Mouse (Mus musculus): ENCODE measurements around the gene Rybp. TPM values are rescaled to one million over a fixed set of nuclear protein-coding genes. Genes with fewer than 3 reads are reported as not detected.

Rybp gene
- polyA plus RNA-seq, 1 experiment from 2014 or later = 18.8 TPM

GRCm38 (mm10) chr6:100289058-100289457 lies 1.8 kb upstream of the Rybp start:
- Histone ChIP-seq H3K9me3 (replicated peaks; ENCODE audit: low read length) (no peaks in the 10 kb centered on the region), H3K27ac (no peak overlapping the region), H3K4me3 (replicated peaks; ENCODE audit: low read depth, low read length) (no peak overlapping the region), H3K9ac (ENCODE audit: low read depth, low read length) (no peak overlapping the region), H3K36me3 (ENCODE audit: insufficient read depth, low read length) (no peaks in the 10 kb centered on the region), H3K4me2 (ENCODE audit: low read length) (no peak overlapping the region), H3K27me3 (ENCODE audit: insufficient read depth, low read length) (no peaks in the 10 kb centered on the region), H3K4me1 (replicated peaks; ENCODE audit: insufficient read depth, low read length) (peaks cover 10% of the 10 kb centered on the region)
- ATAC-seq (replicated peaks; ENCODE audit: low FRiP score, low read depth) (no peak), DNase-seq (ENCODE audit: low spot score) (no peak)
- 0 out of 2 replicates have a peak, but pooled peaks have one; percentile 16 for TF ChIP-seq CTCF (IDR thresholded peaks at IDR 0.05; ENCODE audit: low read depth)
- 83% methylated on average over 5 of the region's 5 CpGs for WGBS

- H3K4me3 ChIP-seq (replicated peaks; ENCODE audit: low read depth, low read length) = no peak overlapping the region
- WGBS = 46% methylated on average over 4 of the region's 4 CpGs
- no peak for DNase-seq (ENCODE audit: low spot score)
These were observed 1.4 kb upstream of the Rybp start for GRCm38 (mm10) chr6:100288730-100289035.

GRCm38 (mm10) chr6:100288016-100288729 lies 888 bp upstream of the Rybp start:
- peak overlapping the region; percentile 88 for H3K9ac ChIP-seq (ENCODE audit: low read depth, low read length)
- ATAC-seq (replicated peaks; ENCODE audit: low FRiP score, low read depth) = 0 out of 2 replicates have a peak, but pooled peaks have one; percentile 2

More at GRCm38 (mm10) chr6:100288730-100289035, 1.4 kb upstream of the Rybp start:
- ATAC-seq (replicated peaks; ENCODE audit: low FRiP score, low read depth) = no peak
- H3K4me1 ChIP-seq (replicated peaks; ENCODE audit: insufficient read depth, low read length) = peaks cover 10% of the 10 kb centered on the region
- H3K27me3 ChIP-seq (ENCODE audit: insufficient read depth, low read length) = no peaks in the 10 kb centered on the region
- H3K9ac ChIP-seq (ENCODE audit: low read depth, low read length) = no peak overlapping the region
- no peak for TF ChIP-seq CTCF (IDR thresholded peaks at IDR 0.05; ENCODE audit: low read depth)
- H3K9me3 ChIP-seq (replicated peaks; ENCODE audit: low read length) = no peaks in the 10 kb centered on the region
- H3K4me2 ChIP-seq (ENCODE audit: low read length) = no peak overlapping the region
- no peak overlapping the region for H3K27ac ChIP-seq
- H3K36me3 ChIP-seq (ENCODE audit: insufficient read depth, low read length) = no peaks in the 10 kb centered on the region

GRCm38 (mm10) chr6:100286573-100287333 lies 532 bp downstream of the Rybp start:
- WGBS = under 1% methylated on average over 62 of the region's 117 CpGs
- peak; percentile 83 for ATAC-seq (replicated peaks; ENCODE audit: low FRiP score, low read depth)
- TF ChIP-seq CTCF (IDR thresholded peaks at IDR 0.05; ENCODE audit: low read depth) = no peak

More at GRCm38 (mm10) chr6:100288016-100288729, 888 bp upstream of the Rybp start:
- TF ChIP-seq CTCF (IDR thresholded peaks at IDR 0.05; ENCODE audit: low read depth) = 0 out of 2 replicates have a peak, but pooled peaks have one; percentile 1
- Histone ChIP-seq H3K4me3 (replicated peaks; ENCODE audit: low read depth, low read length) (peak overlapping the region; percentile 80), H3K4me1 (replicated peaks; ENCODE audit: insufficient read depth, low read length) (peaks cover 10% of the 10 kb centered on the region), H3K36me3 (ENCODE audit: insufficient read depth, low read length) (no peaks in the 10 kb centered on the region), H3K4me2 (ENCODE audit: low read length) (peak overlapping the region; percentile 94), H3K9me3 (replicated peaks; ENCODE audit: low read length) (no peaks in the 10 kb centered on the region), H3K27ac (0 out of 2 replicates have a peak overlapping the region, but pooled peaks have one; percentile 95), H3K27me3 (ENCODE audit: insufficient read depth, low read length) (no peaks in the 10 kb centered on the region)
- 4% methylated on average over 23 of the region's 23 CpGs for WGBS
- DNase-seq (ENCODE audit: low spot score) = peak; percentile 28

GRCm38 (mm10) chr6:100285985-100286572 lies 1.2 kb downstream of the Rybp start:
- no peaks in the 10 kb centered on the region for H3K36me3 ChIP-seq (ENCODE audit: insufficient read depth, low read length)
- peak overlapping the region; percentile 95 for H3K27ac ChIP-seq
- no peak for TF ChIP-seq CTCF (IDR thresholded peaks at IDR 0.05; ENCODE audit: low read depth)
- peaks cover 10% of the 10 kb centered on the region for H3K4me1 ChIP-seq (replicated peaks; ENCODE audit: insufficient read depth, low read length)
- H3K27me3 ChIP-seq (ENCODE audit: insufficient read depth, low read length) = no peaks in the 10 kb centered on the region
- H3K9ac ChIP-seq (ENCODE audit: low read depth, low read length) = peak overlapping the region; percentile 88
- peak overlapping the region; percentile 80 for H3K4me3 ChIP-seq (replicated peaks; ENCODE audit: low read depth, low read length)
- no peak for ATAC-seq (replicated peaks; ENCODE audit: low FRiP score, low read depth)
- no peaks in the 10 kb centered on the region for H3K9me3 ChIP-seq (replicated peaks; ENCODE audit: low read length)
- DNase-seq (ENCODE audit: low spot score) = no peak
- under 1% methylated on average over 18 of the region's 18 CpGs for WGBS
- peak overlapping the region; percentile 94 for H3K4me2 ChIP-seq (ENCODE audit: low read length)

More at GRCm38 (mm10) chr6:100286573-100287333, 532 bp downstream of the Rybp start:
- Histone ChIP-seq H3K9me3 (replicated peaks; ENCODE audit: low read length) (no peaks in the 10 kb centered on the region), H3K27me3 (ENCODE audit: insufficient read depth, low read length) (no peaks in the 10 kb centered on the region), H3K4me2 (ENCODE audit: low read length) (peak overlapping the region; percentile 94), H3K27ac (peak overlapping the region; percentile 95), H3K4me1 (replicated peaks; ENCODE audit: insufficient read depth, low read length) (peaks cover 10% of the 10 kb centered on the region), H3K36me3 (ENCODE audit: insufficient read depth, low read length) (no peaks in the 10 kb centered on the region), H3K4me3 (replicated peaks; ENCODE audit: low read depth, low read length) (peak overlapping the region; percentile 80), H3K9ac (ENCODE audit: low read depth, low read length) (peak overlapping the region; percentile 88)
- peak; percentile 59 for DNase-seq (ENCODE audit: low spot score)

- no peak for ATAC-seq (replicated peaks; ENCODE audit: low FRiP score, low read depth)
- 79% methylated on average over 1 of the region's 1 CpGs for WGBS
These were observed 8.4 kb downstream of the Rybp start for GRCm38 (mm10) chr6:100278841-100279240.

More at GRCm38 (mm10) chr6:100278841-100279240, 8.4 kb downstream of the Rybp start:
- H3K36me3 ChIP-seq (ENCODE audit: insufficient read depth, low read length) = no peaks in the 10 kb centered on the region
- DNase-seq (ENCODE audit: low spot score) = no peak
- no peak for TF ChIP-seq CTCF (IDR thresholded peaks at IDR 0.05; ENCODE audit: low read depth)
- 0 out of 2 replicates have a peak, but pooled peaks cover 3% of the 10 kb centered on the region for H3K4me1 ChIP-seq (replicated peaks; ENCODE audit: insufficient read depth, low read length)
- H3K9me3 ChIP-seq (replicated peaks; ENCODE audit: low read length) = no peaks in the 10 kb centered on the region
- no peak overlapping the region for H3K4me2 ChIP-seq (ENCODE audit: low read length)
- no peaks in the 10 kb centered on the region for H3K27me3 ChIP-seq (ENCODE audit: insufficient read depth, low read length)
- no peak overlapping the region for H3K27ac ChIP-seq
- H3K4me3 ChIP-seq (replicated peaks; ENCODE audit: low read depth, low read length) = no peak overlapping the region
- no peak overlapping the region for H3K9ac ChIP-seq (ENCODE audit: low read depth, low read length)

All from kidney, postnatal 0 days (tissue).